Mouse (Mus musculus) c-Kit-positive CD71-negative TER-119-negative erythroid progenitor cells, embryonic 14.5 days (primary cell): ENCODE results near the gene Cchcr1.
"Not testable (repeated sequence)": the region's sequence is repeated elsewhere in the genome, so short reads cannot be mapped to it uniquely, and the experiment has no call there.

Experiments
- DNase-seq: peaks from one replicate; pipeline ENCODE4 v3.0.0-alpha.2; 2013; ENCODE audit warnings: low read depth

The Cchcr1 gene

GRCm38 (mm10) chr17:35516652-35517500 lies at the start of gene Cchcr1, which contains the start of gene Tcf19:
Gene Cchcr1 (plus strand): TSS chr17:35517100.
Gene Tcf19 (minus strand): TSS chr17:35516824.
- peak; percentile 88 for DNase-seq

GRCm38 (mm10) chr17:35468936-35469335 lies 48.0 kb upstream of the Cchcr1 start:
- not testable (repeated sequence) for DNase-seq

- no peak for DNase-seq
These were observed 46.8 kb upstream of the Cchcr1 start, which contains the start of gene H2-Q10 for GRCm38 (mm10) chr17:35469842-35470751. Gene H2-Q10 (plus strand): TSS chr17:35470089.

GRCm38 (mm10) chr17:35484066-35484465 lies 32.8 kb upstream of the Cchcr1 start:
- DNase-seq = peak; percentile 31

- DNase-seq = no peak
These were observed 31.2 kb upstream of the Cchcr1 start for GRCm38 (mm10) chr17:35485702-35486101.

DNA sequence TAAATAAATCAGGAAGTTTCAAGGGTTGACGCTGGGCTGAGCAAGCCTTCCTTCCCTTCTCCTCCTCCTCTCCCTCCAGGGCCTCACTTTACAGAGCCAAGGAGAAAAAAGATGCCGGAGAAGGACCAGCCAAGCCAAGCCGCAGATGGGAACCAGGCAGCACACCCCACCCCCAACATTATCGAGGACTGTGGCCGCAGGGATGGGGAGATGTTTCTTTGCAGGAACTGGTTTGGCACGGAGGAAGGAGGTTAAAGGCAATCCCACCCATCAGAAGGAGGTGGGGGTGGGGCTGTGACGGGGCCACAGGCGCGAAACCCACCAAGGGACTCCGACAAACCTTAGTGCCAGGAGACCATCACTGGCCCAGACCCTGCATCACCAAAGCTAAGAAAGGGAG lies 30.2 kb upstream of the Cchcr1 start:
- DNase-seq = no peak

- DNase-seq = no peak
These were observed 28.9 kb upstream of the Cchcr1 start for GRCm38 (mm10) chr17:35488041-35488440.

DNA sequence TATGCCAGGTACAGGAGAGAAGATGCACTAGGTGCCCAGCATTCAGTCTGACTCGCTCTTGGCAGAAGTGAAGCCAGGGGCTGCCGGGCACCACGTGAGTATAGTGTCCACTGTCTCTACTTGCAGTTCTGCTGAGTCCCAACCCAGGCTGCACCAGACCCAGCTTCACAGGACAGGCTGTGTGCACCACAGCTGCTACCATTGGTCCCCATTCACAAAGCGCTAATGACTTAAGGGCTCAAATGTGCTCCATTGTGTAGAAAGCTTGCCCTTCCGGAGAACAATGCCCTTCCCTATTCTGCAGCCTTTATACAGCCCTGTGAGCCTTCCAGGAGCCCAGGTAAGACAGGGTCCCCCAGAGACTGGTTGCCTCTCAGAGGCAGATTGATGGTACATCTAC lies 26.6 kb upstream of the Cchcr1 start:
- DNase-seq = no peak

GRCm38 (mm10) chr17:35497124-35497523 lies 19.8 kb upstream of the Cchcr1 start:
- no peak for DNase-seq

DNA sequence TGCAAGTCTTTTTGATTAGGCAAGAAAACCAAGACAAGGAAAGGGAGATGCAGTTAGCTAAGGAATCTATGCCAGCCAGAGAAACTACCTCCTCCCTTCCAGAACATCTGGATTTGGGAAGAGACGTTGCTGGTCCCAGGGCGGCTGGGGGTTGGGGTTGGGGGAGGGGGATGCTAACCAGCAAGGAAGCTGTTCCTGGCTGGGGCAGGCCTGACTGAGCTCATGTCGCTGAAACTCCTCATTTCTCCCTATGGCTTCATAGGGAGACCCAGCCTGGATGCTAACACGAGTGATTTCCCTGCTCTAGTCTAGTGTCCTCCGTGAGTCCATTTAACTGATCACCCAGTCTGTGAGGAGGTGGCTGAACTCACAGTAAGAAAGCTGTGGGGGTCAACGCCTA lies 14.7 kb upstream of the Cchcr1 start:
- DNase-seq = no peak

GRCm38 (mm10) chr17:35502762-35503161 lies 14.1 kb upstream of the Cchcr1 start:
- DNase-seq = no peak

- DNase-seq = no peak
These were observed 13.1 kb upstream of the Cchcr1 start for GRCm38 (mm10) chr17:35503849-35504248.

- DNase-seq = no peak
These were observed 12.0 kb upstream of the Cchcr1 start for GRCm38 (mm10) chr17:35504628-35505481.

- DNase-seq = no peak
These were observed 11.1 kb upstream of the Cchcr1 start, which contains the start of gene Pou5f1 for GRCm38 (mm10) chr17:35505776-35506175. Gene Pou5f1 (plus strand): TSS chr17:35506018.

DNA sequence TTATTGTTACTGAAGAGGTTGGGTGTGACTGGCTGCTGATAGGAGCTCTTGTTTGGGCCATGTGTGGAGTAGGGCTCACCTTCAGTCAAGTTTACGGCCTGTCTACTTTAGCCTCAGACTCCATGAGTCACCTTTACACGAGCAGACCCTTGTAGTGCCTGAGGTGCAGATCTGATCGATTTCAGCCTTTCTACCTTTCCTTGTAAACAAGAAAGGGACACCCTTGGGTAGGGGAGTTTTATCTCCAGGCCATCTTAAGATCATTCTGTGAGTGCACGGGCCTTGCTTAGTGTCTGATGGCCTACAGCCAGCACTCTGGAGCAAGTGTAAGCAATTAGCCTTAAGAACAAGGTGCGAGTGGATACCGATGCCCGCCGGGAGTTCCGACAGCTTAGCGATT lies 10.0 kb upstream of the Cchcr1 start:
- no peak for DNase-seq

- no peak for DNase-seq
These were observed 9.2 kb upstream of the Cchcr1 start for GRCm38 (mm10) chr17:35507556-35508260.

DNA sequence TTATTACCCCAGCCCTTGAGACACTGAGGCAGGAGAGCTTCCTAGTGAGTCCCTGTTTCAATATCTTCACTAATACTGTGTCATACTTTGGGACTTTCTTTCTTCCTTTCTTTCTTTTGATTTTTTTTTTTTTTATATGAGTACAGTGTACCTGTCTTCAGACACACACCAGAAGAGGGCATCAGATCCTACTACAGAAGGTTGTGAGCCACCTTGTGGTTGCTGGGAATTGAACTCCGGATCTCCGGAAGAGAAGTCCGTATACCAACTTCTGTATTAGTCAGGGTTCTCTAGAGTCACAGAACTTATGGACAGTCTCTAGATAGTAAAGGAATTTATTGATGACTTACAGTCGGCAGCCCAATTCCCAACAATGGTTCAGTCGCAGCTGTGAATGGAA lies 8.6 kb upstream of the Cchcr1 start:
- DNase-seq = not testable (repeated sequence)

DNA sequence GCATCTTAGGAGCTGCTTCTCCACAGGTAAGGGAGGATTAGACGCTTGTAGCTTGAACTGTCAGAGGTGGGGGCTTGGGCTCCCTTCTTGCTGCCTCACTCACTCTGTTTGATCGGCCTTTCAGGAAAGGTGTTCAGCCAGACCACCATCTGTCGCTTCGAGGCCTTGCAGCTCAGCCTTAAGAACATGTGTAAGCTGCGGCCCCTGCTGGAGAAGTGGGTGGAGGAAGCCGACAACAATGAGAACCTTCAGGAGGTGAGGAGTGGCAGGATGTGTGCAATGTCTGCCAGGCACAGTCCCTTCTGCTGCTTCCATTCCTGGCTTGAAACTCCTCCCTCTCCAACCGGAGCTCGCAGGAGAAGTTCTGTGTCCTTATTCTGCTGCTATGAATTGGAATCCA lies 7.6 kb upstream of the Cchcr1 start:
- peak; percentile 34 for DNase-seq

DNA sequence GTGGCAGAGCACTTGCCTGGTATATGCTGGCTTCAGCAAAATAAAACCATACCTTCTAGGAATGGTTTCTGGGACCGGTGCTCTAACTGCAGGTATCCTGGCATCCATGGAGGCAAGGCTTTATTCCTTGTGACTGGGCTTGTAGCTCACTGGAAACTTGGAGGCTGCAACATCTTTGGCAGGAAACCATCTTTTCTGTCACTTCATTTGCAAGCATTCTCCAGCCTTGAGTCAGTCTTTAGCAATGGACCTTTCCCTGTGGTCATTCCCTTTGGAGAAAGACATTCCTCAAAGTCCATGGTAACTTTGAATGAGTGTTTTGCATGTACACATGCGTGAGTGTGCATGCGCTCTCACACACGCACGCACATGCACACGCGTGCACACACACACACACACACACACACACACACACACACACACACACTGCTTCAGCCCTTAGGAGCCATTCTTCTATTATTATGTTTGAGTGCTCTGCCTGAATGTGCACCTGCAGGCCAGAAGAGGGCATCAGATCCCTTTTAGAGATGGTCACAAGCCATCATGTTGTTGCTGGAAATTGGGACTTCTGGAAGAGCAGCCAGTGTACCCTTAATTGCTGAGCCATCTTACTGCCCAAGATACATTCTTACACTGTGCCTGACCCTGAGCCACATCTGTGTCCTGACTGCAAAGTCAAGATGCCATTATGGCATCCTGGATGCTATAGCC lies 3.8 kb upstream of the Cchcr1 start:
- no peak for DNase-seq

- peak; percentile 67 for DNase-seq
These were observed 3.0 kb upstream of the Cchcr1 start for GRCm38 (mm10) chr17:35513886-35514285.
